Mouse (Mus musculus): ENCODE data around the gene Gap43. TPM values are rescaled to one million over a fixed set of nuclear protein-coding genes. Genes with fewer than 3 reads are reported as not detected.

Gene Gap43
- polyA plus RNA-seq, 1 experiment from 2014 or later = 24.8 TPM

GRCm38 (mm10) chr16:42294481-42294880 lies 46.0 kb downstream of the Gap43 start:
- Histone ChIP-seq H3K27me3 (replicated peaks) (no peaks in the 10 kb centered on the region), H3K36me3 (peaks cover 4% of the 10 kb centered on the region; the same call in 1 of the 2 replicates), H3K9me3 (replicated peaks) (no peaks in the 10 kb centered on the region), H3K9ac (no peak overlapping the region), H3K4me2 (no peak overlapping the region), H3K4me3 (no peak overlapping the region), H3K4me1 (replicated peaks) (no peaks in the 10 kb centered on the region), H3K27ac (ENCODE audit: poor library complexity, severe bottlenecking) (no peak overlapping the region)
- WGBS = 82% methylated on average over 5 of the region's 5 CpGs
- no peak for ATAC-seq (ENCODE audit: insufficient number of reproducible peaks, low FRiP score)

DNA sequence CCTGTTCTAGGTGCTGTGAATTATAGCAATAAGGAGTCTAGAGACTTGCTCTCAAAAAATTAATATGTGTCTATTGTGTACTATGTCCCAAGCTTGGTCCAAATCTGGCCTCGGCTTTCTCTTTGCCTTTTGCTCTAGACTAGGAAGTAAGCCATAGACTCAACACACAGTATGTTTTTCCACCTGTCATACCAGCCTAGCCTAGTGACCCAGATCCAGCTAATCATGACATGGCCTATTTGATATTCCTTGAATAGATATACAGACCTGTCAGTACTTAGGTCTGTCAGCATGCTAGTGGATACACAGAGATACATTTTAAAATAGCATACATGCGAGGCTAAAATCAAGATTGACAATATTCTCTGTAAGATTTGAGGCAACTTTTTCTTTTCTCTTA lies 46.4 kb downstream of the Gap43 start:
- no peaks in the 10 kb centered on the region for H3K27me3 ChIP-seq (replicated peaks)
- ATAC-seq (ENCODE audit: insufficient number of reproducible peaks, low FRiP score) = no peak
- WGBS = 73% methylated on average over 2 of the region's 2 CpGs

GRCm38 (mm10) chr16:42291572-42291971 lies 48.9 kb downstream of the Gap43 start:
- Histone ChIP-seq H3K4me1 (replicated peaks) (no peaks in the 10 kb centered on the region), H3K27me3 (replicated peaks) (no peaks in the 10 kb centered on the region), H3K27ac (ENCODE audit: poor library complexity, severe bottlenecking) (no peak overlapping the region), H3K4me2 (no peak overlapping the region), H3K4me3 (no peak overlapping the region), H3K9me3 (replicated peaks) (no peaks in the 10 kb centered on the region), H3K9ac (no peak overlapping the region), H3K36me3 (peaks cover 4% of the 10 kb centered on the region; the same call in 1 of the 2 replicates)
- ATAC-seq (ENCODE audit: insufficient number of reproducible peaks, low FRiP score) = no peak
- WGBS = 64% methylated on average over 8 of the region's 8 CpGs

More for the DNA sequence above, 46.4 kb downstream of the Gap43 start:
- no peak overlapping the region for H3K4me3 ChIP-seq
- H3K27ac ChIP-seq (ENCODE audit: poor library complexity, severe bottlenecking) = no peak overlapping the region
- no peak overlapping the region for H3K4me2 ChIP-seq
- peaks cover 4% of the 10 kb centered on the region; the same call in 1 of the 2 replicates for H3K36me3 ChIP-seq
- H3K9me3 ChIP-seq (replicated peaks) = no peaks in the 10 kb centered on the region
- no peaks in the 10 kb centered on the region for H3K4me1 ChIP-seq (replicated peaks)
- H3K9ac ChIP-seq = no peak overlapping the region

- Histone ChIP-seq H3K4me2 (no peak overlapping the region), H3K9ac (no peak overlapping the region), H3K9me3 (replicated peaks) (no peaks in the 10 kb centered on the region), H3K4me1 (replicated peaks) (no peaks in the 10 kb centered on the region), H3K27me3 (replicated peaks) (no peaks in the 10 kb centered on the region), H3K27ac (ENCODE audit: poor library complexity, severe bottlenecking) (no peak overlapping the region), H3K36me3 (0 out of 2 replicates have a peak, but pooled peaks cover 2% of the 10 kb centered on the region), H3K4me3 (no peak overlapping the region)
- no peak for ATAC-seq (ENCODE audit: insufficient number of reproducible peaks, low FRiP score)
- 81% methylated on average over 3 of the region's 3 CpGs for WGBS
Observed at GRCm38 (mm10) chr16:42284005-42284404, 56.4 kb downstream of the Gap43 start.

- no peak overlapping the region for H3K4me3 ChIP-seq
- no peaks in the 10 kb centered on the region; the same call in 1 of the 2 replicates for H3K4me1 ChIP-seq (replicated peaks)
- WGBS = 45% methylated on average over 2 of the region's 2 CpGs
- no peak overlapping the region for H3K9ac ChIP-seq
- no peak for ATAC-seq (ENCODE audit: insufficient number of reproducible peaks, low FRiP score)
- no peak overlapping the region for H3K27ac ChIP-seq (ENCODE audit: poor library complexity, severe bottlenecking)
- 0 out of 2 replicates have a peak, but pooled peaks cover 2% of the 10 kb centered on the region for H3K36me3 ChIP-seq
- no peaks in the 10 kb centered on the region for H3K27me3 ChIP-seq (replicated peaks)
- no peaks in the 10 kb centered on the region for H3K9me3 ChIP-seq (replicated peaks)
- no peak overlapping the region for H3K4me2 ChIP-seq
Observed at GRCm38 (mm10) chr16:42277713-42278112, 62.7 kb downstream of the Gap43 start.

DNA sequence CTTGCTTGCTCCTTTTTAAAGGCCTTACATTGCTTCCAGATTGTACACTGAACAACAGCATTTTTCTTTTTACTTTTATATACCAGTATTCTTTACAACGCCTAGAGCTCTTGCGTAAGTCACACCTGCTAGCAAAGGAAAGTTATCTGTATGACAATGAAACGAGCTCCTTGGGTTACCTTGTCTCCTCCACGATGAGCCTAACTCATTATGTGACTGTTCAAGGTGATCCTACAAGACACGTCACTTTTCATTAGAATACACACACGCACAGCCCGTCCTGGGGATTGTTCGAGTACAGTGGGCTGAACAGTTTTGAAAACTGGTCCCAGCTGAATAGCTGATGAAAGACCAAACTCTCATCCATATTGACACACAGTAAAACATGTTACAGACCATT lies 63.2 kb downstream of the Gap43 start:
- H3K27ac ChIP-seq (ENCODE audit: poor library complexity, severe bottlenecking) = no peak overlapping the region
- no peaks in the 10 kb centered on the region for H3K9me3 ChIP-seq (replicated peaks)
- no peak overlapping the region for H3K4me3 ChIP-seq
- no peaks in the 10 kb centered on the region for H3K27me3 ChIP-seq (replicated peaks)
- no peak overlapping the region for H3K9ac ChIP-seq
- no peak for ATAC-seq (ENCODE audit: insufficient number of reproducible peaks, low FRiP score)
- H3K4me1 ChIP-seq (replicated peaks) = no peaks in the 10 kb centered on the region; the same call in 1 of the 2 replicates
- 74% methylated on average over 8 of the region's 8 CpGs for WGBS
- no peak overlapping the region for H3K4me2 ChIP-seq
- no peaks in the 10 kb centered on the region for H3K36me3 ChIP-seq

DNA sequence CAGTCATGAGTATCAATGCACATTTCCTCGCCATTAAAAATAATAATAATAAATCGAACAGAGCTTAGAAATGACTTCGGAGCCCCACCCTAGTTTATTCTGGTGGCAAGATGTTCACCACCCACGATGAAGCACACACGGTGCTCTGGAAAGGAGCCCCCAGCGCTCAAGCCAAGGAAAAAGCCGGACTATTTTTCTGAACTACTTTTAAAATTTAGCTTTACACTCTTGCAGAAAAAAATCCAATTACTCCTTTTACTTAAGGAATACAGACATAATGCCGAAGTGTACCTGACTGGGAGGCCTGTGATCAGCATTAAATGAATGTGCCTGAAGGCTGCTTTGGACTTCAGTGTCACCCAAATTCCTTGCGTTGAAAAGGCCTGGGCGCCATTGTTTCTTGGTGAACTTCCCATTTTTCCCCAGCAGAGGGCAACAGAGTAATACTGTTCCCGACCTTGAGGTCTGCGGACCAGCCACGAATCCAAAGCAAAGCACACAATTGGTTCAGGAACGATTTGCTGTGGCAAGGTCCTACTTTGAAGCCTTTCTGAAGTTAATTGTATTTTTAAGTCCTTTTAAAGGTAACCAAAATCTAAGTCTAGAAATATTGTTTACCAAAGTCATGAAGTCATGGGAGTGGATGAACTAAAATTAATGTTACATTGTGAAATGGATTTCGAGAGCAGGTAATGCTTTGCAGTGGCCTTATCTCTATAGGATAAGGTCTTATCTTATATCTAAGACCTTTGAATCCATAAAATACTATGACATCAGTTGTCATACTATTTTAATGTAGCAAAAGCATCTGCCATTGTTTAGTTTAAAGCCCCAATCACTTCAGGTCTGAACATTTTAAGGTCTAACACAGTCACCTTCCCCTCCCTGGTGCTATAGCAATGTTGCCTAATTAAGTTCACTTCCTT lies 64.0 kb downstream of the Gap43 start:
- WGBS = 41% methylated on average over 15 of the region's 15 CpGs
- no peaks in the 10 kb centered on the region; the same call in 1 of the 2 replicates for H3K4me1 ChIP-seq (replicated peaks)
- no peak overlapping the region for H3K4me3 ChIP-seq
- H3K4me2 ChIP-seq = no peak overlapping the region
- H3K36me3 ChIP-seq = no peaks in the 10 kb centered on the region
- ATAC-seq (ENCODE audit: insufficient number of reproducible peaks, low FRiP score) = peak; percentile 48; the same call in 1 of the 2 replicates
- no peaks in the 10 kb centered on the region for H3K27me3 ChIP-seq (replicated peaks)
- no peaks in the 10 kb centered on the region for H3K9me3 ChIP-seq (replicated peaks)
- H3K27ac ChIP-seq (ENCODE audit: poor library complexity, severe bottlenecking) = no peak overlapping the region
- no peak overlapping the region for H3K9ac ChIP-seq

- H3K9ac ChIP-seq = no peak overlapping the region
- no peaks in the 10 kb centered on the region for H3K27me3 ChIP-seq (replicated peaks)
- no peak overlapping the region for H3K4me3 ChIP-seq
- 50% methylated on average over 14 of the region's 14 CpGs for WGBS
- no peak overlapping the region for H3K4me2 ChIP-seq
- H3K36me3 ChIP-seq = no peaks in the 10 kb centered on the region
- H3K4me1 ChIP-seq (replicated peaks) = no peaks in the 10 kb centered on the region; the same call in 1 of the 2 replicates
- H3K27ac ChIP-seq (ENCODE audit: poor library complexity, severe bottlenecking) = no peak overlapping the region
- H3K9me3 ChIP-seq (replicated peaks) = no peaks in the 10 kb centered on the region
- no peak for ATAC-seq (ENCODE audit: insufficient number of reproducible peaks, low FRiP score)
Observed at GRCm38 (mm10) chr16:42275518-42276215, 64.8 kb downstream of the Gap43 start.

- no peaks in the 10 kb centered on the region for H3K27me3 ChIP-seq (replicated peaks)
- H3K4me2 ChIP-seq = no peak overlapping the region
- no peaks in the 10 kb centered on the region for H3K36me3 ChIP-seq
- WGBS = 73% methylated on average over 1 of the region's 1 CpGs
- H3K4me1 ChIP-seq (replicated peaks) = no peaks in the 10 kb centered on the region
- no peak overlapping the region for H3K27ac ChIP-seq (ENCODE audit: poor library complexity, severe bottlenecking)
- H3K4me3 ChIP-seq = no peak overlapping the region
- H3K9me3 ChIP-seq (replicated peaks) = no peaks in the 10 kb centered on the region
- no peak overlapping the region for H3K9ac ChIP-seq
- ATAC-seq (ENCODE audit: insufficient number of reproducible peaks, low FRiP score) = no peak
Observed at GRCm38 (mm10) chr16:42271213-42271612, 69.2 kb downstream of the Gap43 start.

GRCm38 (mm10) chr16:42269587-42269967 lies 70.9 kb downstream of the Gap43 start:
- Histone ChIP-seq H3K27me3 (replicated peaks) (no peaks in the 10 kb centered on the region), H3K27ac (ENCODE audit: poor library complexity, severe bottlenecking) (no peak overlapping the region), H3K4me3 (no peak overlapping the region), H3K4me1 (replicated peaks) (no peaks in the 10 kb centered on the region), H3K9ac (no peak overlapping the region), H3K9me3 (replicated peaks) (no peaks in the 10 kb centered on the region), H3K36me3 (no peaks in the 10 kb centered on the region), H3K4me2 (no peak overlapping the region)
- ATAC-seq (ENCODE audit: insufficient number of reproducible peaks, low FRiP score) = no peak
- WGBS = 72% methylated on average over 2 of the region's 2 CpGs

GRCm38 (mm10) chr16:42268843-42269586 lies 71.4 kb downstream of the Gap43 start:
- Histone ChIP-seq H3K4me1 (replicated peaks) (no peaks in the 10 kb centered on the region), H3K9ac (no peak overlapping the region), H3K9me3 (replicated peaks) (no peaks in the 10 kb centered on the region), H3K4me2 (no peak overlapping the region), H3K4me3 (no peak overlapping the region), H3K36me3 (no peaks in the 10 kb centered on the region), H3K27me3 (replicated peaks) (no peaks in the 10 kb centered on the region), H3K27ac (ENCODE audit: poor library complexity, severe bottlenecking) (no peak overlapping the region)
- no peak for ATAC-seq (ENCODE audit: insufficient number of reproducible peaks, low FRiP score)
- WGBS = 41% methylated on average over 2 of the region's 2 CpGs

Data from heart, embryonic 12.5 days (tissue).